Mouse (Mus musculus) neural tube, embryonic 15.5 days (tissue): ENCODE results near the gene Pabpn1l. TPM values are rescaled to one million over a fixed set of nuclear protein-coding genes. Genes with fewer than 3 reads are reported as not detected.
A peak's percentile ranks its signal among the peaks of the same experiment; 100 is the strongest.

ENCODE experiments used
- ATAC-seq: fragments of 200-750 bp; cut with Nextera tagmentation; 2 replicates; pipeline ENCODE4 v1.8.0; 2017; ENCODE audit warnings: mild to moderate bottlenecking, moderate TSS enrichment, moderate library complexity; ENCODE audit not compliant: low FRiP score
- H3K27ac ChIP-seq: fragments of 300-500 bp; sonication (generic); replicated peaks from 2 replicates; pipeline ENCODE4 v1.5.1; 2015; ENCODE audit warnings: mild to moderate bottlenecking, inconsistent platforms
- H3K27me3 ChIP-seq: fragments of 300-500 bp; sonication (generic); replicated peaks from 2 replicates; pipeline ENCODE4 v1.6.1; 2015; ENCODE audit warnings: inconsistent platforms
- H3K36me3 ChIP-seq: fragments of 300-500 bp; sonication (generic); 2 replicates; pipeline ENCODE4 v1.6.1; 2015; ENCODE audit warnings: inconsistent platforms
- H3K4me1 ChIP-seq: fragments of 300-500 bp; sonication (generic); 2 replicates; pipeline ENCODE4 v1.6.1; 2015; ENCODE audit warnings: inconsistent platforms
- H3K4me2 ChIP-seq: fragments of 300-500 bp; sonication (generic); 2 replicates; pipeline ENCODE4 v1.6.1; 2015; ENCODE audit warnings: inconsistent platforms, mild to moderate bottlenecking, moderate library complexity
- H3K4me3 ChIP-seq: fragments of 300-500 bp; sonication (generic); replicated peaks from 2 replicates; pipeline ENCODE4 v1.5.1; 2015; ENCODE audit warnings: mild to moderate bottlenecking, inconsistent platforms
- H3K9ac ChIP-seq: fragments of 300-500 bp; sonication (generic); replicated peaks from 2 replicates; pipeline ENCODE4 v1.6.1; 2015; ENCODE audit warnings: mild to moderate bottlenecking, inconsistent platforms
- H3K9me3 ChIP-seq: fragments of 300-500 bp; sonication (generic); replicated peaks from 2 replicates; pipeline ENCODE4 v1.6.1; 2016; ENCODE audit warnings: inconsistent platforms
- WGBS: fragments of 180-500 bp; shearing (Covaris S2); methylation state at CpG from one replicate; pipeline ENCODE4 v1.1.7; 2015; ENCODE audit warnings: mixed read lengths; 5-methylcytosine and 5-hydroxymethylcytosine counted together
- polyA plus RNA-seq: library from polyadenylated mRNA; unstranded; fragments of >200 nt; fragmentation: Nextera tagmentation; extraction: Ambion mirVana; gene quantifications from 2 replicates; pipeline ENCODE4 v1.2.1, GENCODE M21; 2015

Gene Pabpn1l
- 0.14 TPM in 1 of 2 replicates, not detected in the other for polyA plus RNA-seq

GRCm38 (mm10) chr8:122622727-122623126 is at the start of gene Pabpn1l:
TSS of gene Pabpn1l (minus strand) at chr8:122622739.
- WGBS, result 76% methylated on average over 6 of the region's 6 CpGs
- Histone ChIP-seq H3K4me2 (no peak within 1 kb of the TSS), H3K4me1 (peaks cover 11% of the 10 kb centered on the region), H3K27me3 (no peaks in the 10 kb centered on the region), H3K36me3 (no peaks in the 10 kb centered on the region), H3K4me3 (no peak within 1 kb of the TSS), H3K9ac (no peak within 1 kb of the TSS), H3K9me3 (no peaks in the 10 kb centered on the region), H3K27ac (no peak within 1 kb of the TSS)
- no peak for ATAC-seq

DNA sequence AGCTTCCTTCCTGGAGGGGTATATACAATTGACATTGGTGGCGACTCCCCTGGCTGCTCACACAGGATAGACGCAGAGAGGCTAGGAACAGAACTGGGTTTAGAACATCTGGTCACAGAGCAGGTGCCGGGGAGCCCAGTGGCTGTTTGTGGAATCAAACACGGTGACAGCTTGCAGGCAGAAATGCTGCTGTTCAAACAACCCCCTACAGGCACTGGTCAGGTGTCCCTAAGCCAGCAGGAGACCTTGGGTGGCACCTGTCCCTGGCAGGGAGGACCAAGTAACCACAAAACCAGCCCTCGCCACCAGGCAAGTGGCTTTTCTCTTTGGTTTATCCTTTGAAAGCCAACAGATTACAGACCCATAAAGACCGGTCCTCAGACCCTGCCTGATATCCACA is 49.4 kb upstream of the Pabpn1l start:
- no peak for ATAC-seq
- Histone ChIP-seq H3K27me3 (no peaks in the 10 kb centered on the region), H3K4me3 (no peak overlapping the region), H3K9ac (no peak overlapping the region), H3K9me3 (no peaks in the 10 kb centered on the region), H3K4me2 (0 out of 2 replicates have a peak overlapping the region, but pooled peaks have one; percentile 1), H3K36me3 (no peaks in the 10 kb centered on the region), H3K4me1 (peaks cover 92% of the 10 kb centered on the region), H3K27ac (no peak overlapping the region)
- WGBS, result 66% methylated on average over 6 of the region's 6 CpGs

- Histone ChIP-seq H3K4me2 (no peak overlapping the region), H3K36me3 (no peaks in the 10 kb centered on the region), H3K27me3 (no peaks in the 10 kb centered on the region), H3K4me3 (no peak overlapping the region), H3K9me3 (no peaks in the 10 kb centered on the region), H3K4me1 (peaks cover 92% of the 10 kb centered on the region), H3K9ac (no peak overlapping the region; the same call in 1 of the 2 replicates), H3K27ac (no peak overlapping the region)
- WGBS, result 86% methylated on average over 3 of the region's 3 CpGs
- ATAC-seq, result no peak
These were observed 48.2 kb upstream of the Pabpn1l start for GRCm38 (mm10) chr8:122670718-122671117.

- WGBS, result 30% methylated on average over 11 of the region's 11 CpGs
- no peak for ATAC-seq
- no peaks in the 10 kb centered on the region for H3K36me3 ChIP-seq
- no peak overlapping the region for H3K27ac ChIP-seq
- no peak overlapping the region for H3K9ac ChIP-seq
- H3K27me3 ChIP-seq, result no peaks in the 10 kb centered on the region
- no peak overlapping the region for H3K4me3 ChIP-seq
- peaks cover 92% of the 10 kb centered on the region for H3K4me1 ChIP-seq
- H3K4me2 ChIP-seq, result 0 out of 2 replicates have a peak overlapping the region, but pooled peaks have one; percentile 2
- H3K9me3 ChIP-seq, result no peaks in the 10 kb centered on the region
These were observed 47.5 kb upstream of the Pabpn1l start for GRCm38 (mm10) chr8:122670001-122670400.

GRCm38 (mm10) chr8:122669370-122669769 is 46.8 kb upstream of the Pabpn1l start:
- ATAC-seq, result no peak
- WGBS, result 19% methylated on average over 5 of the region's 5 CpGs
- H3K9me3 ChIP-seq, result no peaks in the 10 kb centered on the region
- H3K4me3 ChIP-seq, result no peak overlapping the region
- no peak overlapping the region for H3K9ac ChIP-seq
- H3K27ac ChIP-seq, result no peak overlapping the region
- H3K36me3 ChIP-seq, result no peaks in the 10 kb centered on the region
- H3K4me1 ChIP-seq, result peaks cover 92% of the 10 kb centered on the region
- H3K27me3 ChIP-seq, result no peaks in the 10 kb centered on the region
- H3K4me2 ChIP-seq, result no peak overlapping the region

- ATAC-seq, result no peak
- Histone ChIP-seq H3K9me3 (no peaks in the 10 kb centered on the region), H3K4me2 (no peak overlapping the region), H3K4me3 (no peak overlapping the region), H3K36me3 (no peaks in the 10 kb centered on the region), H3K27me3 (no peaks in the 10 kb centered on the region), H3K4me1 (peaks cover 92% of the 10 kb centered on the region), H3K27ac (no peak overlapping the region), H3K9ac (no peak overlapping the region)
- 61% methylated on average over 11 of the region's 11 CpGs for WGBS
These were observed 45.3 kb upstream of the Pabpn1l start for GRCm38 (mm10) chr8:122667854-122668253.

- no peak for ATAC-seq
- Histone ChIP-seq H3K9ac (no peak overlapping the region), H3K4me1 (peaks cover 92% of the 10 kb centered on the region), H3K9me3 (no peaks in the 10 kb centered on the region), H3K36me3 (no peaks in the 10 kb centered on the region), H3K27me3 (no peaks in the 10 kb centered on the region), H3K4me3 (no peak overlapping the region), H3K4me2 (peak overlapping the region; percentile 11), H3K27ac (peak overlapping the region; percentile 68)
- 48% methylated on average over 12 of the region's 12 CpGs for WGBS
These were observed 44.3 kb upstream of the Pabpn1l start for GRCm38 (mm10) chr8:122666827-122667226.

DNA sequence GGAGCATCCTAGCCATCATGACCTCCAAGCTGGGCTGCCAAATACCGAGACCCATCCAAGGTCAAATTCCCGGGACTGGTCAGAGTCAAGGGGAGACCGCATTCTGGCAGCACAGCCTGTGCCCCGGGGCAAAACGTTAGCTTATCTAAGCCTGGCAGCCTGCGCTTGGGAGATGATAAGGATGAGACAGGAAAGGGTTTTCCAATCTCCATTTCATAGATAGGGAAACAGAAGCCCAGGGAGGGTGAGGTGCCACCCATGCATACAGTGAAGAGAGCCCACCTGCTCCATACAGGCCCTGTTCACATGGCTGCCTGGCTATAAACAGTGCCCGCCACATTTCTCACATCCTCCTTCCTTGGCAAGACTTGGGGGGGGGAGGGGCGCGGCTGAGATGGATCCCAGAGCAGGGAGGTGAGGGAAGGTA is 43.8 kb upstream of the Pabpn1l start:
- Histone ChIP-seq H3K27me3 (no peaks in the 10 kb centered on the region), H3K4me1 (peaks cover 91% of the 10 kb centered on the region), H3K9me3 (no peaks in the 10 kb centered on the region), H3K4me3 (no peak overlapping the region), H3K9ac (no peak overlapping the region), H3K36me3 (no peaks in the 10 kb centered on the region), H3K27ac (peak overlapping the region; percentile 68), H3K4me2 (peak overlapping the region; percentile 11)
- 53% methylated on average over 9 of the region's 9 CpGs for WGBS
- ATAC-seq, result no peak

GRCm38 (mm10) chr8:122665667-122666316 is 43.3 kb upstream of the Pabpn1l start:
- H3K4me1 ChIP-seq, result peaks cover 91% of the 10 kb centered on the region

GRCm38 (mm10) chr8:122665221-122665620 is 42.7 kb upstream of the Pabpn1l start:
- Histone ChIP-seq H3K4me3 (no peak overlapping the region), H3K4me2 (peak overlapping the region; percentile 38), H3K36me3 (no peaks in the 10 kb centered on the region), H3K27ac (peak overlapping the region; percentile 83), H3K9me3 (no peaks in the 10 kb centered on the region), H3K4me1 (peaks cover 88% of the 10 kb centered on the region), H3K27me3 (no peaks in the 10 kb centered on the region), H3K9ac (no peak overlapping the region)
- peak; percentile 10; the same call in 1 of the 2 replicates for ATAC-seq
- 35% methylated on average over 8 of the region's 8 CpGs for WGBS

More at GRCm38 (mm10) chr8:122665667-122666316, 43.3 kb upstream of the Pabpn1l start:
- 0 out of 2 replicates have a peak overlapping the region, but pooled peaks have one; percentile 18 for H3K9ac ChIP-seq
- no peak overlapping the region for H3K4me3 ChIP-seq
- peak; percentile 36 for ATAC-seq
- H3K27me3 ChIP-seq, result no peaks in the 10 kb centered on the region
- H3K27ac ChIP-seq, result peak overlapping the region; percentile 83
- H3K36me3 ChIP-seq, result no peaks in the 10 kb centered on the region
- H3K9me3 ChIP-seq, result no peaks in the 10 kb centered on the region
- peak overlapping the region; percentile 38 for H3K4me2 ChIP-seq
- WGBS, result 40% methylated on average over 12 of the region's 14 CpGs

DNA sequence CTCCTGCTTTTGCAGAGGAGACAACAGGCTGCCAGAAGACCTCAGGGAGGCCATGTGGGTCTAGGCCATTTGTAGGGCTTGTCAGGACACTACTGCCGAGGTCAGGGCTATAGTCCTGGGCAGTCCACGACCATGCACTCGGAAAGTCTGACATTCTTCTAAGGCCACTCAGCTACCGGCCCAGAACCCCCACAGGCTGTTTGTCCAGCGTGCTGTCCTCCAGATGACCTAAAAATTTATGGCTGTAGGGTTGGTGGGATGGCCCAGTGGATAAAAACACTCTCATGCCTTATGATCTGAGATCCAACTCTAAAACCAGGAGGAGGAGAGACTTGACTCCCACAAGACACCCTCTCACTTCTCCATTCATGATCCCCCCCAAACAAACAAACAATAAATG is 41.1 kb upstream of the Pabpn1l start:
- Histone ChIP-seq H3K4me1 (peaks cover 92% of the 10 kb centered on the region), H3K9me3 (no peaks in the 10 kb centered on the region), H3K4me2 (no peak overlapping the region), H3K36me3 (no peaks in the 10 kb centered on the region), H3K27me3 (no peaks in the 10 kb centered on the region), H3K27ac (no peak overlapping the region), H3K4me3 (no peak overlapping the region), H3K9ac (no peak overlapping the region)
- 59% methylated on average over 5 of the region's 5 CpGs for WGBS
- no peak for ATAC-seq

- Histone ChIP-seq H3K27me3 (no peaks in the 10 kb centered on the region), H3K4me2 (no peak overlapping the region), H3K4me1 (peaks cover 94% of the 10 kb centered on the region), H3K9ac (no peak overlapping the region), H3K4me3 (no peak overlapping the region), H3K9me3 (no peaks in the 10 kb centered on the region), H3K27ac (no peak overlapping the region), H3K36me3 (no peaks in the 10 kb centered on the region)
- 83% methylated on average over 3 of the region's 3 CpGs for WGBS
- ATAC-seq, result no peak
These were observed 40.6 kb upstream of the Pabpn1l start for GRCm38 (mm10) chr8:122663106-122663505.
